Mouse (Mus musculus): ENCODE measurements around the gene Il17ra.

DNA sequence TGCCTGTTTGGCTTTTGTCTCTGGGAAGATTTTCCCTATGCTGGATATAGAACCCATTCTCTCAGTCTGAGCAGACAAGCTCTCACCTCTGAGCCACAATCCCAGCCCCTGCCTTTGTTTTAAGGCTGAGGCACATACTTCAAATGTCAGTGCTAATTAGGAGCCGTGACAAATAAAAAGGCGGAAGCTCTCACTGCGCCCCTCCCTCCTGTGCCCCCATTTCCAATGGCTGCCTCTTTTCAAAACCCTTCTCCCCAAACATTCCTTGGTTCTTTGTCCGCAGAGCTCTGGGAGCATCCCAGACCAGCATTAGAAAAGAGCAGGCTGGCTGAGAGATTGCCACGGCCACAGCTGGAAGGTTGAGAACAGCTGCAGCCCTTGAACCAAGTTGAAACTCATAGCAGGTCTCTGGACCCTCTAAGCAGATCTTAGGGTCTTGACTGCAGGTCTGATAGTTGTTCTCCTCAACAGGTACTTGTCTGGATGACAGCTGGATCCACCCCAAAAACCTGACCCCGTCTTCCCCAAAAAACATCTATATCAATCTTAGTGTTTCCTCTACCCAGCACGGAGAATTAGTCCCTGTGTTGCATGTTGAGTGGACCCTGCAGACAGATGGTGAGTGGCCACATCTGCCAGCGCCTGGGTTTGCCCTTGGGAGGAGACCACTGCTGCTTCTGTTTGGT is 9.6 kb downstream of the Il17ra start:
- TF ChIP-seq CTCF (IDR thresholded peaks at IDR 0.05; ENCODE audit: low read depth) (no peak), EP300 (IDR thresholded peaks at IDR 0.05; ENCODE audit: low read depth) (no peak)

Measured in liver, postnatal 0 days (tissue).